Mouse (Mus musculus) limb, embryonic 15.5 days (tissue): ENCODE data around the gene Psmd4. TPM values are rescaled to one million over a fixed set of nuclear protein-coding genes. Genes with fewer than 3 reads are reported as not detected.
"Not testable (repeated sequence)": the region's sequence is repeated elsewhere in the genome, so short reads cannot be mapped to it uniquely, and the experiment has no call there.

Experiments
- ATAC-seq: fragments of 200-750 bp; cut with Nextera tagmentation; 2 replicates; pipeline ENCODE4 v1.8.0; 2017; ENCODE audit warnings: low read depth, moderate TSS enrichment; ENCODE audit not compliant: insufficient number of reproducible peaks, low FRiP score, low TSS enrichment
- H3K27ac ChIP-seq: fragments of 300-500 bp; sonication (generic); 2 replicates; pipeline ENCODE4 v1.5.1; 2015; ENCODE audit warnings: moderate library complexity, mild to moderate bottlenecking, inconsistent platforms
- H3K27me3 ChIP-seq: fragments of 300-500 bp; sonication (generic); 2 replicates; pipeline ENCODE4 v1.6.1; 2015; ENCODE audit warnings: inconsistent platforms
- H3K36me3 ChIP-seq: fragments of 300-500 bp; sonication (generic); 2 replicates; pipeline ENCODE4 v1.6.1; 2015; ENCODE audit warnings: inconsistent platforms
- H3K4me1 ChIP-seq: fragments of 300-500 bp; sonication (generic); 2 replicates; pipeline ENCODE4 v1.6.1; 2015; ENCODE audit warnings: inconsistent platforms
- H3K4me2 ChIP-seq: fragments of 300-500 bp; sonication (generic); 2 replicates; pipeline ENCODE4 v1.6.1; 2015; ENCODE audit warnings: mild to moderate bottlenecking, inconsistent platforms
- H3K4me3 ChIP-seq: fragments of 300-500 bp; sonication (generic); 2 replicates; pipeline ENCODE4 v1.5.1; 2015; ENCODE audit warnings: mild to moderate bottlenecking, inconsistent platforms
- H3K9ac ChIP-seq: fragments of 300-500 bp; sonication (generic); 2 replicates; pipeline ENCODE4 v1.6.1; 2015; ENCODE audit warnings: inconsistent platforms
- H3K9me3 ChIP-seq: fragments of 300-500 bp; sonication (generic); 2 replicates; pipeline ENCODE4 v1.6.1; 2016; ENCODE audit warnings: inconsistent platforms
- WGBS: fragments of 180-500 bp; shearing (Covaris S2); methylation state at CpG from one replicate; pipeline ENCODE4 v1.1.7; 2015; 5-methylcytosine and 5-hydroxymethylcytosine counted together
- polyA plus RNA-seq: library from polyadenylated mRNA; unstranded; fragments of >200 nt; fragmentation: Nextera tagmentation; extraction: Ambion mirVana; gene quantifications from 2 replicates; pipeline ENCODE4 v1.2.1, GENCODE M21; 2015

Psmd4 gene
- polyA plus RNA-seq, 1 experiment from 2014 or later, result 253 TPM

DNA sequence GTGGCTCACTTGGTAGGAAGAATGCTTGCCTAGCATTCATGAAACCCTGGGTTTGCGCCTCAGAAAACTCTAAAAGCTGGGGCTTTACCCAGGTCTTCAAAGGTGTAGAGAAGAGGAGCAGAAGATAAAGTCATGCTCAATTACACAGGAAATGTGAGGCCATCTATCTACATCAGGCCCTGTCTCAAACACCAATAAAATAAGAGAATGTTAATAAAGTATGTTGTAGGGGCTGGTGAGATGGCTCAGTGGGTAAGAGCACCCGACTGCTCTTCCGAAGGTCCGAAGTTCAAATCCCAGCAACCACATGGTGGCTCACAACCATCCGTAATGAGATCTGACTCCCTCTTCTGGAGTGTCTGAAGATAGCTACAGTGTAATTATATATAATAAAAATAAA is 21.5 kb downstream of the Psmd4 start:
- H3K27me3 ChIP-seq, ATAC-seq, H3K27ac ChIP-seq, H3K4me2 ChIP-seq, H3K9me3 ChIP-seq, H3K4me3 ChIP-seq, H3K36me3 ChIP-seq, H3K9ac ChIP-seq: not testable (repeated sequence)
- 90% methylated on average over 5 of the region's 5 CpGs for WGBS
- H3K4me1 ChIP-seq, result peaks cover 10% of the 10 kb centered on the region; the same call in 1 of the 2 replicates

DNA sequence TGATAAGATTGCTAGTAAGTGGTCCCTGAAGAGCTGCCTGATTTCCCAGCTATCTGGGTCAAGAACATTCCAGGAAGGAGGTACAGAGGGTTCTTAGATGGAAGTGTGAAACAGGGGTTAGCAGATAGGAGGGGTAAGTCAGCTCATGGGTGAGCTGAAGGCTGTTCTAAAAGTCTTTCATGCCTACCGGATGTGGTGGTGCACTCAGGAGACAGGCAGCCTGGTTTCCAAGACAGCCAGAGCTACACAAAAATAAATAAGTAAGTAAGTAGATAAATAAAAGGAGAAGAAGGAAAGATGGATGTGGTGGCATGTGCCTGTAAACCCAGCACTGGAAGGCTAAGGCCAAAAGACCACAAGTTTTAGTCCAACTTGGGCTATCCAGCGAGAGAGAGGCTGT is 23.7 kb downstream of the Psmd4 start:
- Histone ChIP-seq H3K4me1 (peaks cover 14% of the 10 kb centered on the region), H3K27me3 (no peaks in the 10 kb centered on the region)
- 82% methylated on average over 2 of the region's 2 CpGs for WGBS

DNA sequence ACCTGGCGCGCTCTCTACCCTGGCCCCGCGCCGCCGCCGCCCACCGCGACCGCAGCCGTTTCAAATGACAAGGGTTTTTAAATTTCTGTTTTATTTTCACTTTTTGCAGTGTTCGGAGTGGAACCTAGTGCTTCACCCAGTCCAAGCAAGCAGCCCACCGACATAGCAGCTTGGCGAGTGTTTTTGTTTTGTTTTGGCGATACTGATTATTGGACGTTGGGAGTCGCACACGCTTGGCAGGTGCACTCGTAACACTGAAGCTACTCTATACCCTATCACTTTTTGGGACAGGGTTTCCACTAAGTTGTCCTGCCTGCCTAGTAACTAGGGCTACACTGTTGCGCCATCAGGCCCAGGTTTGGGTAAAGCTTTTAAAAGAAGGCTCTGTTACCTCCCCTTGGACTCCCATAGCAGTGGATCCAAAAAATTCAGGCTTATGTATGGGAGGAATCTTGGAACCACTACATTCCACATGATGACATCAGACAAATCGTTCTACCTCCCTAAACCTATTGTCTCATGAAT is 25.8 kb downstream of the Psmd4 start:
- Histone ChIP-seq H3K4me3 (peak overlapping the region; percentile 91), H3K27ac (peak overlapping the region; percentile 99), H3K36me3 (peaks cover 12% of the 10 kb centered on the region), H3K9ac (peak overlapping the region; percentile 55), H3K27me3 (no peaks in the 10 kb centered on the region), H3K4me1 (peaks cover 22% of the 10 kb centered on the region), H3K9me3 (no peaks in the 10 kb centered on the region), H3K4me2 (peak overlapping the region; percentile 75)
- WGBS, result 4% methylated on average over 21 of the region's 21 CpGs
- ATAC-seq, result no peak

More for the DNA sequence above, 23.7 kb downstream of the Psmd4 start:
- Histone ChIP-seq H3K4me2 (no peak overlapping the region), H3K27ac (no peak overlapping the region), H3K9me3 (no peaks in the 10 kb centered on the region), H3K4me3 (no peak overlapping the region), H3K9ac (no peak overlapping the region), H3K36me3 (no peaks in the 10 kb centered on the region)
- no peak for ATAC-seq

DNA sequence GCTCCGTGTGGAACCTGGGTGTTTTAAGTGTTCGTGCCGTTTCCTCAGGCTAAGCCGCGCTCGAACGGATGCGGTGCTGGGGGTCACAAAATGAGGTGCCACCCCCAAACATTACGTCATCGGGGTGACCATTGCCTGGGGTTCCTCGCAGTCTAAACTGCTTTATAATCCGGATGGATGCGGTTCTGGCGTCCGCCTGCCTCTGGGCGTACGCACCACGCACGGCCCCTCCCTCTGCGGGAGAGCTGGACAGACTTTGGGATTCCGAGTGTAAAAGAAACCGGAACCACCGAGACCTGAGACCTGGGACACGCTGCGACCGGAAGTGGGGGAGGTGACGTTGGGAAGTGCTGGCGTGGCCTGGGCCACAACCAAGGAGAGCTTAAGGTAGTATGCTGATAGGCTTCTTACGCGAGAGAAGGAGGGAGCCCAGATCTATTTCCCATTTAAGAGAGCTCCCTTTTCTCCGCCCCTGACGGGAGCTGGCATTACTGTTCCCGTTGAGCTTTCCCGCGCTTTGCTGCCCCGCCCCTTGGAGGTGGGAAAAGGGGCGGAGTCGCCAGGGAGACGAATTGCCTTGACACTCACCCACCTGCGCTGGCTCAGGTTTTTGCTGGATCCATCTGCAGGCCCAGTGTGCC is 26.4 kb downstream of the Psmd4 start:
- Histone ChIP-seq H3K27me3 (no peaks in the 10 kb centered on the region), H3K4me3 (peak overlapping the region; percentile 91), H3K4me1 (peaks cover 22% of the 10 kb centered on the region), H3K9me3 (no peaks in the 10 kb centered on the region), H3K4me2 (peak overlapping the region; percentile 75), H3K36me3 (peaks cover 17% of the 10 kb centered on the region), H3K27ac (peak overlapping the region; percentile 99), H3K9ac (peak overlapping the region; percentile 55)
- ATAC-seq, result peak; percentile 79
- under 1% methylated on average over 40 of the region's 40 CpGs for WGBS

DNA sequence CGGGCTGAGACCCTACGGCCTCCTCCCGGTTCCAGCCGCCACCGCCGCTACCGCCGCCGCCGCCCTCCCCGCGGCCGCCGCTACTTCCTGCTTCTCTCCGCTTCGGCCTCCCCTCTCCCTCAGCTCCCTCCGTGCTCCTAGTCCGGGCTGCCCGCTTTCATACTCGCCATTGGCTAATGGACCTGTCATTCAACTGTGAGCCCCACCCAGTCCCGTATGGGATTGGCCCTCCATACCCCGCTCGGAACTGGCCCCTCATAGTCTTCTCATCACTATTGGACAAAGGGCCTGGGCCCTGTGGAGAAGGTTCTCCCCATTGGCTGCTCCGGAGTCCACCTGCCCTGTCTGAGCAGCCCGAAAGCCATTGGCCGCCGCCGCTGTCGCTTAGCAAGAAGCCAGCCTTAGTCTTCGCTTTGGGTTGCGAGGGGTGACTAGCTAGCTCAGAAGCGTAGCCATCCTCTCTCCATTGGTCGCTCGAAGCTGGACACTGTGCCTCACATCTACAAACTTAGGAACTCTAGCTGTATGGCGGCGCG is 27.0 kb downstream of the Psmd4 start, which contains the start of gene Zfp687:
TSS of gene Zfp687 (minus strand) at position 112 of the 536 bp plus-strand sequence.
- H3K4me1 ChIP-seq, result peaks cover 22% of the 10 kb centered on the region
- H3K36me3 ChIP-seq, result peaks cover 23% of the 10 kb centered on the region
- H3K4me2 ChIP-seq, result peak within 1 kb of the TSS; percentile 81
- ATAC-seq, result peak; percentile 100
- peak within 1 kb of the TSS; percentile 91 for H3K4me3 ChIP-seq
- peak within 1 kb of the TSS; percentile 99 for H3K27ac ChIP-seq
- no peaks in the 10 kb centered on the region for H3K27me3 ChIP-seq
- H3K9ac ChIP-seq, result peak within 1 kb of the TSS; percentile 77
- under 1% methylated on average over 36 of the region's 37 CpGs for WGBS
- H3K9me3 ChIP-seq, result no peaks in the 10 kb centered on the region

DNA sequence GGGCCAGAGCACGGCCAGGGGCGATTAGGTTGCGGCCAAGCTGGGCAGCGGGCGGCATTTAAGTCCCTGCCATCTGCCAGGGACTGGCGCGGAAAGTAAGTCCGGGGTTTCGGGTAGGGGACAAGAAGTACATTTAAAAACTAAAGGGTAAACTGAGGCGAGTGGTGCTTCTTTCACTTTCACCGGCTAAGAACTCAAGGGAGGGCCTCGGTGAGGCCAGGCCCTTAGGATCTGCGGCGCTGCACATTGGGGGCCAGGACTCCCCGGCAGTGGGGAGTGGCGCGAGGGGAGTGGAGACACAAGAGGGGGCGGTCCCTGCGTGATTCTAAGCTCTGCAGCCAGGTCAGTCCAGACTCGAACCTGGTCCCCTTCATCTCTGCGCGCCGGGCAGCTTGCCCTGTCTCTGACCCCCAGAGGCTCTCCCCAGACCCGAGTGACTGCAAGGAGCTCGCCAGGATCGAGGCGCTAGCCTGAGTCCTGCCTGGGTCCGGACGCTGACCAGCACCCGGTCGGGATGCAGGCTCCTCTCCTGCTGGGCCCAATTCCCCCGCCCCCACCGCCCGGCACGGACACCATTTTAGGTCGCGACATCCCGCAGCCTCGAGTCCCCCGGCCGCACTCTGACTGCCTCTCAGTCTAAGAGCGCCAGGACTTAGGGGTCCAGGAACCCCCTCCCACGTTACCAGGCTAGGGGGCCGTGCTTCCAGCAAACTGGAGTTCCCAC is 27.8 kb downstream of the Psmd4 start:
- Histone ChIP-seq H3K9me3 (no peaks in the 10 kb centered on the region), H3K27me3 (no peaks in the 10 kb centered on the region), H3K4me1 (peaks cover 22% of the 10 kb centered on the region), H3K27ac (peak overlapping the region; percentile 99), H3K9ac (peak overlapping the region; percentile 77), H3K4me2 (peak overlapping the region; percentile 81), H3K4me3 (peak overlapping the region; percentile 91), H3K36me3 (peaks cover 30% of the 10 kb centered on the region)
- no peak for ATAC-seq
- WGBS, result under 1% methylated on average over 43 of the region's 44 CpGs

DNA sequence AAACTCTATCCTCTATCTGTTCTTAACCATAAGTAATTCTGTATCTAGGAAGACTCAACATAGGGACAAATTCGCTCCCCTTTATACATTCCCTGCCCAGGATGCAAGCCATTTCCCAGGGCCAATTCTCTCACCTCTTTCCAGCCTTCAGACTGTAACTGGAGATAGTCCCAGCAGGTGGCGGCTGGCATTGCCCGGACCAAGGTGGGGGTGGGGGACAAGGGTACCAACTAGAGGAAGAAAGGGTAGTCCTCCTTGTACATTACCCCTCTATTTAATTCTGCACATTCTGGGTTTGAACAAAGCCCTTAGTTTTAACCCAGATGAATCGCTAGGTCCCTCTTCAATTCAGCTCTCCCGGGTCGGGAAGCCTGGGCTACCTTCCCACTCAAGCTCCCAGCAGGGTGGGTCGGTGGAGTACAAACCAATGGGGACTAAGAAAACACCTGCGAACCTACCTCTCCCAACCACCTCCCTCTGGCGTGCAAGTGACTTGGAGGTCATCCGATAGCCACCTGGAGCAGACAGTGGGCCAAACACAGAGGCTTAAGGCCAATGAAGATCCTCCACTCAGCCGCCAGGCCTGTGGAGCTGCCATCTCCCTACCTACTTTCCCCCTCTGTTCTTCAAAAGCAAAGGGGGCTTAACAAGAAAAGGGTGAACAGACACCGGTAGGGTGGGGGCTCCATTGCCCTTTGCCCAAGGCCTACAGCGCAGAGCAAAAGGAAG is 28.6 kb downstream of the Psmd4 start:
- 13% methylated on average over 13 of the region's 13 CpGs for WGBS
- Histone ChIP-seq H3K27me3 (no peaks in the 10 kb centered on the region), H3K9me3 (no peaks in the 10 kb centered on the region), H3K9ac (peak overlapping the region; percentile 77), H3K27ac (peak overlapping the region; percentile 99), H3K4me3 (peak overlapping the region; percentile 91), H3K4me1 (peaks cover 22% of the 10 kb centered on the region), H3K36me3 (peaks cover 37% of the 10 kb centered on the region), H3K4me2 (peak overlapping the region; percentile 81)
- ATAC-seq, result no peak

DNA sequence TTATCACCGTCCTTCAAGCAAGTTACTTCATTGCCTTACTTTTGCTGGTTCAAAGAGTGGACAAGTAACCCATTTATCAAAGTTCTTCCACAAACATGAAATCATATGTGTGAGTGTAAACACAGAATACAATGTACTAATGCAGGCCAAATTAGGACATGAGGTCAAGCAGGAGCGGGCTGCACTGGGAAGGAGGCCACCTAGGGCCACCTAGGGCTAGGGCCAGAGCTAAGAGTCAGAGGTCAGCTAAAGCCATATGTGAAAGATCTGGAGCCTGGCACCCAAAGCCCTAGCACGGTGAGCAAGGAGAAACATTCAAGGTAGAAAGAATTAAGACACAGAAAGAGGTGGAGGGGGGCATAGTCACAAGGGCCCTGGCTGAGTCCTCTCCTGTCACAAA is 29.4 kb downstream of the Psmd4 start:
- peaks cover 22% of the 10 kb centered on the region for H3K4me1 ChIP-seq
- 83% methylated on average over 3 of the region's 3 CpGs for WGBS
- H3K27ac ChIP-seq, result no peak overlapping the region
- no peak overlapping the region for H3K4me3 ChIP-seq
- H3K36me3 ChIP-seq, result peaks cover 46% of the 10 kb centered on the region
- ATAC-seq, result no peak
- H3K27me3 ChIP-seq, result no peaks in the 10 kb centered on the region
- no peak overlapping the region for H3K9ac ChIP-seq
- H3K9me3 ChIP-seq, result no peaks in the 10 kb centered on the region
- H3K4me2 ChIP-seq, result no peak overlapping the region

DNA sequence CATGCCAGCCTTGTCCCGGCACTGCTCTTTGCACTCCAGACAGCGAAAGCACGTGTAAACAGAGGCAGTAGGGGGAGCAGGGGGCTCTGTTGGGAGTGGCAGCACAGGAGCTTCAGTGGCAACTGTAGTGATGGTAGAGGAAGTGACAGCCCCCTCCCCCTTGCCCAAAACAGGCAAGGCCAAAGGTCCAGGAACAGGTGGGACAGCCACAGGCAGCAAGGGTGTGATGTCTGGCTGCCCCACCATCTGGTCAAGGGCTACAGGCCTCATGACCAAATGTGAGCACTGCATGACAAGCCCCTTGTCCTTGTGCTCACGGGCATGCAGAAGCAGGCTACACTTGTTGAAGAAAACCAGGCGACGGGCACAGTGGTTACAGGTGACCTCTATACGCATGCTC is 32.0 kb downstream of the Psmd4 start:
- Histone ChIP-seq H3K4me2 (no peak overlapping the region), H3K27ac (no peak overlapping the region), H3K9me3 (no peaks in the 10 kb centered on the region), H3K4me3 (no peak overlapping the region), H3K4me1 (peaks cover 17% of the 10 kb centered on the region), H3K9ac (no peak overlapping the region), H3K36me3 (peaks cover 72% of the 10 kb centered on the region), H3K27me3 (no peaks in the 10 kb centered on the region)
- no peak for ATAC-seq
- 81% methylated on average over 7 of the region's 7 CpGs for WGBS

DNA sequence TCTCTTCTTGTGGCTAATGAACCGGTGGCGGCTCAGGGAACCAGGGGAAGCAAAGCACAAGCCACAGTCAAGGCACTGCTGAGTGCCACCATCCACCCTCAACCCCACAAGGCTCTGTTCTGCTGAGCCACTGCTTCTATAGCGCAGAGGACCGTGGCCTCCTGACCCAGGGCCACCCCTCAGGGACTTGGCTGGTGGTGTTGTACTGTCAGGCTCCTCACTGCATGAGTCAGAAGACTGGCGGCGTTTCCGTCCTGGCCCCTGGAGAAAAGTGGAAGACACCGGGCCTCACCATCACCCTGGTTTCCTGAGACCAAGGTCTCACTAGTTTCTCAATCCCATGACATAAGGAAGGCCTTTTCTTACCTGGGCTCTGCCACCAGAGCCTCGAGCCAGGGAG is 34.7 kb downstream of the Psmd4 start:
- peaks cover 93% of the 10 kb centered on the region for H3K36me3 ChIP-seq
- no peaks in the 10 kb centered on the region for H3K4me1 ChIP-seq
- H3K27ac ChIP-seq, result no peak overlapping the region; the same call in 1 of the 2 replicates
- H3K9me3 ChIP-seq, result no peaks in the 10 kb centered on the region
- ATAC-seq, result no peak
- no peak overlapping the region for H3K4me2 ChIP-seq
- no peak overlapping the region for H3K9ac ChIP-seq
- WGBS, result 88% methylated on average over 9 of the region's 9 CpGs
- no peaks in the 10 kb centered on the region for H3K27me3 ChIP-seq
- H3K4me3 ChIP-seq, result no peak overlapping the region

DNA sequence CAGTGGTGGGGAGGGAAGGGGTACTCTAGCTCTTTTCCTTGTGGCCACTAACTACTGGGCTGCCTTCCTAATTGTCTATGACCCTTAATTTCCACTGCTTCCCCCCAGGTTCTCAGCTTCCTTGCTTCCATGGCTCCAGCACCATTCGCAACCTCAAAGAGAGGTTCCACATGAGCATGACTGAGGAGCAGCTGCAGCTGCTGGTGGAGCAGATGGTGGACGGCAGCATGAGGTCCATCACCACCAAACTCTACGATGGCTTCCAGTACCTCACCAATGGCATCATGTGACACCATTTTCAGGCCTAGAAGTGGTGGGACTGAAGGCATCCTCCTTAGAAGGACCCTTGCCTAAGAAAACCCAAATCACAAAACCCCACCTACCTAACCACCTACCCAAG is 36.8 kb downstream of the Psmd4 start:
- Histone ChIP-seq H3K4me2 (no peak overlapping the region), H3K27ac (no peak overlapping the region), H3K36me3 (peaks cover 90% of the 10 kb centered on the region), H3K9me3 (no peaks in the 10 kb centered on the region), H3K4me3 (no peak overlapping the region), H3K9ac (no peak overlapping the region), H3K4me1 (no peaks in the 10 kb centered on the region), H3K27me3 (no peaks in the 10 kb centered on the region)
- no peak for ATAC-seq
- 91% methylated on average over 3 of the region's 3 CpGs for WGBS
